Mouse (Mus musculus): ENCODE measurements around the gene Klk1b5. TPM values are rescaled to one million over a fixed set of nuclear protein-coding genes. Genes with fewer than 3 reads are reported as not detected.
A peak's percentile ranks its signal among the peaks of the same experiment; 100 is the strongest.
"Not testable (repeated sequence)": the region's sequence is repeated elsewhere in the genome, so short reads cannot be mapped to it uniquely, and the experiment has no call there.

The Klk1b5 gene
- total RNA-seq (2021): not detected
- long read RNA-seq, experiment 1: 0 reads
- long read RNA-seq, experiment 2: 0 reads

DNA sequence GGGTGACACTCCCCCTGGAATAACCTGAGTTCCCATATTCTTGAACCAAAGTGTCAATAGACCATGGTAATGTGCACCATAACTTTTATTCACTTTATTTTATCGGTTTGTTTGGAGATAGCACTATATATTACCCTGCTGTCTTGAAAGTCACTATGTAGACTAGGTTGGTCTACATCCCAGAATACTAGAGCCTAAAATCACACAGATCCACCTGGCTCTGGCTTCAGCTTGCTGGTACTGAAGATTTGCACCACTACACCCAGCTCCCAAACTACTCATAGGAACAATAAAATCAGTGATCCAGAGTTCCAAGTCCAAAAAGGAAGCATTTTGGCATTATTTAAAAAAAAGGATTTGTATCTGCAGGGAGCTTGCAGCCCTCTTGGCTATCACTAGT is at the start of gene Klk1b5:
Gene Klk1b5, plus strand, starts transcription at position 301 of the 400 bp plus-strand sequence.
- DNase-seq: no peak

DNA sequence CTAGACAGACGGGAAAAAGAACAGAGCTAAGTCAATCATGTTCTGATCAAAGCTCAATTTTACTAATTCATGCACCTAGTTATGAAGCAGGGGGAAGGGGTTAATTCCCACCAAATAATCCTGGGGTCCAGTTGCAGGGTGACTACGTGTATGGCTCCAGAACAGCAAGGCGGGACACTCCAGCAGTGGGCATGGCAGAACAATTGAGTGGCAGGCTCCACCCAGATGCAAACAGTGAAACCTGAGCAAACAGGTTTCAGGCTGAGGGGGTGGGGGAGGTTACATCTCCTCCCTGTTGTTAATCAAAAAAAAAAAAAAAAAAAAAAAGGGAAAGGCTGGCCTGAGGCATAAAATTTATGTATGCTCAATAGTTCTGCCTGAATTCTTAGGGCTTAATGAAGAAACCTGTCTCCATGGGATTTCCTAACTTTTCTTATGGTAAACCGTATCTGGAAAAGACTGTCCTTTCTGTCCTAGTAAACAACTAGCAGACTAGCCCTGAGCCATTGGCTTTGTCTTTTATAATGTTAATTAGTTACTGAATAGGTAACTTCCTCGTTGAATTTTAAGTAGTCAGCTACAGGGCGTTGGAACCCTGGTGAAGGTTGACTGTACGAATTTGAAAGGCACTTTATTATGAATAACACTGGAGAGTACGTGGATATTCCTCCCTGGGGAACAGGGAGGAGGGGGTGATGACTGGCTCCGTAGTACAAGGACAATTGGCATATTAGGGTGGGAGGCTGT is 36.3 kb upstream of the Klk1b5 start:
- DNase-seq: no peak

DNA sequence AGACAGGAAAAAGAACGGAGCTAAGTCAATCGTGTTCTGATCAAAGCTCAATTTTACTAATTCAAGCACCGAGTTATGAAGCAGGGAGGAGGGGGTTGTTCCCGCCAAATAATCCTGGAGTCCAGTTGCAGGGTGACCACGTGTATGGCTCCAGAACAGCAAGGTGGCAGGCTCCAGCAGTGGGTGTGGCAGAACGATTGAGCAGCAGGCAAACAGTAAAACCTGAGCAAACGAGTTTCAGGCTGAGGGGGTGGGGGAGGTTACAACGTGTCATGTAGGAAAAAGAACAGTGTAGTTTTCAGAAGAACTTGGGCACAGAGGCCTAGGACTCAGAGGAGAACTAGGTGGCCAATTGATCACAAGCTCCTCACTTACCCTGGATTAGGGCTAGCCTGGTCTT is 29.2 kb upstream of the Klk1b5 start:
- DNase-seq: not testable (repeated sequence)

DNA sequence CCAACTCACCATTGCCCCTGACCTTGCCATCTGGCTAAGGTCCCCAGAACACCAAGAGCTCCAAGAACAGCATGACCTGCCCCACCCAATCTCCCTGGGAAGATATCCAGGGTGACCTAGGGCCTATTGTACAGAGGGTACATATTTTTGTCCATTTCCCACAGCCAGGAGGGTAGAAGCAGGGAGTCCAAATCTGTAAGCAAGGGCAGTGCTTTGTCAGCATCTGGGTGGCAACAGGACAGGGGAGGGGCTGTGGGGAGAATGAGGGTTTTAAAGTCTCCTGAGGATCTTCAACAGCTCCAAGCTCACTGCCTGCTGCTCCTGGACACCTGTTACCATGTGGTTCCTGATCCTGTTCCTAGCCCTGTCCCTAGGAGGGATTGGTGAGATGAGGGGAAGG is 27.8 kb upstream of the Klk1b5 start, which contains the start of gene Klk1b24:
Gene Klk1b24, plus strand, starts transcription at position 301 of the 400 bp plus-strand sequence.
- not testable (repeated sequence) for DNase-seq

DNA sequence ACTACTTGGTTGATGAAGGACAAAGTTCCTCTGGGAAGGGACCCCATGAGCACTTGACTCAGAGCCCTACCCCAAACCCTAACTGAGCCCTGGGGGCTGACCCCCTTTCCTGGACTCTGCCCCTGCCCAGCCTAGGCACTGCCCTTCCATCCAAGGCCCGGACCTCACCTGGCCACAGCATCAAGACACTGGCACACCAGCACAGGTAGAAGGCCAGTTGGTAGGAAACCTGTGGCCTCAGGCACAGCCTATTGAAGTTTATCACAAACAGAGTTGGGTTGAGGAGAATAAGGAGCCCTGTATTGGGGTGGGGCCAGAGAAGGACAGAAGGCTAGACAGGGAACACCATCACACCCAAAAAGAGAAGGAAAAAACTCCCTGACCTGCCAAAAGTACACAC is 22.3 kb upstream of the Klk1b5 start:
- not testable (repeated sequence) for DNase-seq

DNA sequence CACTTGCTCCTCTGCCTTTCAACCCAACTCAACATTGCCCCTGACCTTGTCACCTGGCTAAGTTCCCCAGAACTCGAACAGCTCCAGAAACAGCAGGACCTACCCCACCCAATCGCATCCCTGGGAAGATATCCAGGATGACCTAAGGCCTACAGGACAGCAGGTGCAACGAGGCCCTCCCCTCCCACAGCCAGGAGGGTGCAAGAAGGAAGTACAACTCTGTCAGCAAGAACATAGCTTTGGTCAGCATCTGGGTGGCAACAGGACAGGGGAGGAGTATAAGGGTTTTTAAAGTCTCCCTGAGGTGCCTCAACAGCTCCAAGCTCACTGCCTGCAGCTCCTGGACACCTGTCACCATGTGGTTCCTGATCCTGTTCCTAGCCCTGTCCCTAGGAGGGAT is 17.9 kb upstream of the Klk1b5 start, which contains the start of gene Klk1b3:
Gene Klk1b3, plus strand, starts transcription at position 301 of the 400 bp plus-strand sequence.
- no peak for DNase-seq

DNA sequence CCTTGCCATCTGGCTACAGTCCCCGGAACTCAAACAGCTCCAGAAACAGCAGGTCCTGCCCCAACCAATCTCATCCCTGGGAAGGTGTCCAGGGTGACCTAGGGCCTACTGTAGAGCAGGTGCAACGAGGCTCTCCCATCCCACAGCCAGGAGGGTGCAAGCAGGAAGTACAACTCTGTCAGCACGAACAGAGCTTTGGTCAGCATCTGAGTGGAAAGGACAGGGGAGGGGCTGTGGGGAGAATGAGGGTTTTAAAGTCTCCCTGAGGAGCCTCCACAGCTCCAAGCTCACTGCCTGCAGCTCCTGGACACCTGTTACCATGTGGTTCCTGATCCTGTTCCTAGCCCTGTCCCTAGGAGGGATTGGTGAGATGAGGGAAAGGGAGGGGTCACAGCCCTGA is 8.6 kb upstream of the Klk1b5 start, which contains the start of gene Klk1b4:
Gene Klk1b4, plus strand, starts transcription at position 301 of the 400 bp plus-strand sequence.
- DNase-seq: not testable (repeated sequence)

DNA sequence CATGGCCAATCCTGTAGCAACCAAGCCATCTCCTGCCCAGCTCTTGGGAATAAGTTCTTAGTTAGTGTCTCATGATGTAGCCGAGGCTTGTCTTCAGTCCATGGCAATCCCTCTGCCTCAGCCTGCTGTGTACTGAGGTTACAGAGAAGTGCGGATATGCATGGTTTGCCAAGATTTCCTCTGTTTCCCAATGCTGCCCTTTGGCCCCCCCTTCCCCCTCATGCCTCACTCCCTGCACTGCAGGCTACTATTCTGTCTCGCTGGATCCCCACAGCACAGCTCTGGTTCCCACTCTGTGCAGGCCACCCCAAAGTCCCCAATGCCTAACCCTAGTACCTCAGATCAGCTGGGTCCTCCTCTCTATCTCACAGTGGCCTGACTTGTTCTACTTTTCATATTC is 7.4 kb upstream of the Klk1b5 start:
- no peak for DNase-seq

DNA sequence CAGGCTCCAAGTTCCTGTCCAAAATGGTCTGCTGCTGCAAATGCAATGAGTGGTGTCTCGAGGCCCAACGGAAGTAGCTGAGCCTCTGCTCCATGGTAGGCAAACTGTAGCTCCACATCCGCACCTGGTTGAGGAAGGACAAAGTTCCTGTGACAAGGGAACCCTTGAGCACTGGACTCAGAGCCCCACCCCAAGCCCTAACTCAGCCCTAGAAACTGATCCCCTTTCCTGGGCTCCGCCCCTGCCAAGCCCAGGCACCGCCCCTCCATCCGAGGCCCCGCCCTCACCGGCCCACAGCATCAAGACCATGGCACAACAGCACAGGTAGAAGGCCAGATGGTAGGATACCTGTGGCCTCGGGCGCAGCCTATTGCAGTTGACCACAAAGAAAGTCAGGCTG is 5.9 kb downstream of the Klk1b5 start:
- not testable (repeated sequence) for DNase-seq

DNA sequence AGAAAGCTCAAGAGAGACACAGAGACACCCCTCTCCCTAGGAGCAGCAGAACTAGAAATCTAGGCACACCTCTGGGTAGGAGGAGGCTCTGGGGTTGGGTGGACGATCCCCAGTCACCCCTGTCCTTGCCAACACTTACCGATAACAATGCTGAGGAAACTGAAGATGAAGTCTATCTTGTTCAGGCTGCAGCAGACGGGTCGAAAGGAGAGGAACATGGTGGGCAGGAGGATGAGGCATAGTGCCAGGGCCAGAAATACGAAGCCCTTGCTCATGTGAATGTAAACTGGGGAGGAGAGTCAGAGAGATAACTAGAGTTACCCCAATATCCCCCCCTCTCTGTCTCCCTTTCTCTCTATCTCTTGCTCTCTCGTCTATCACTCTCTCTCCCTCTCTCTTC is 6.6 kb downstream of the Klk1b5 start:
- not testable (repeated sequence) for DNase-seq

DNA sequence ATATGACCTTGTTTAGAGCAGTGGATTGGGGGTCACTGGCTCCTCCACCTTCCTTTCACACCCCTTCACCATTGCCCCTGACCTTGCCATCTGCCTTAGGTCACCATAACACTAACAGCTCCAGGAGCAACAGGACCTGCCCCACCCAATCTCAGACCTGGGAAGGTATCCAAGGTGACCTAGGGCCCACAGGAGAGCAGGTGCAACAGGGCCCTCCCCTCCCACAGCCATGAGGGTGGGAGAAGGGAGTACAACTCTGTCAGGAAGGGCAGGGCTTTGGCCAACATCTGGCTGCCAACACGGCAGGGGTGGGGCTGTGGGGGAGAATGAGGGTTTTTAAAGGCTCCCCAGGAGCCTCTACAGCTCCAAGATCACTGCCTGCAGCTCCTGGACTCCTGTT is 9.3 kb downstream of the Klk1b5 start, which contains the start of gene Klk1:
Gene Klk1, plus strand, starts transcription at position 285 of the 400 bp plus-strand sequence.
- no peak for DNase-seq

DNA sequence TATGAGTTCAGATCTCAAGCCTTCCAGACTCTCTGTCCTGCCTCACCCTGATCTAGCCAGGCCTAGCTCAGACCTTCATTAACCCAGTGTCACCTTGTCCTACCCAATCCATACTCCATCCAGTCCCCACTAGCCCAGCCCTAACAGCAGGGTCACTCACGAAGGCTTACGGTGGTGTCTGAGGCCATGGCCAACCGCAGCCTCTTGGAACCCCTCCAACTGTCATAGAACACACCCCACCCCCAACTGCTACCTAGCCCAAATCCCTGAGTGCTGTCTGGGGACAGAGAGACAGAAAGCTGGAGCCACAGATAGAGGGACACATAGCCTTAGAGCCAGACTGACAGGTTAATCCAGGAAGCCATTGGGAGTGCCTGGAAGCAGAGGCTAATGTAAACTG is 20.2 kb downstream of the Klk1b5 start, which contains the start of gene Gm36864:
Gene Gm36864, plus strand, starts transcription at position 269 of the 400 bp plus-strand sequence.
- DNase-seq: no peak

DNA sequence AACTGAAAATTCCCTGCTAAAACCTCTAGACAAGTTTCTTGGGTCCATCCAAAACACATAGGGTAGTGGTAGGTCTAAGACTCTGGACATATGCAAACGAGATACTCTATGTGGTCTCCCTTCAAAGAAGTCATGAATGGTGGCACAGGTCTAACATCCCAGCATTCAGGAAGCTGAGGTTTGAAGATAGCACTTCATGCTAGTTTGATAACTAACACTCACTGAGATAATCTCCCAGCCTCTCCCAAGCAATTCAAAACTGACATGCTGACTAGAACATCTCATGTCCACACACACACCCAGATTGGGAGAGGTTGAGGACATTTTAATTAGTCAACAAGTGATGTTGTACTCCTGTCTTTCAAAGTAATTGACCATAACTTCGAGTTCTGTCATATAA is 24.2 kb downstream of the Klk1b5 start:
- DNase-seq: no peak

DNA sequence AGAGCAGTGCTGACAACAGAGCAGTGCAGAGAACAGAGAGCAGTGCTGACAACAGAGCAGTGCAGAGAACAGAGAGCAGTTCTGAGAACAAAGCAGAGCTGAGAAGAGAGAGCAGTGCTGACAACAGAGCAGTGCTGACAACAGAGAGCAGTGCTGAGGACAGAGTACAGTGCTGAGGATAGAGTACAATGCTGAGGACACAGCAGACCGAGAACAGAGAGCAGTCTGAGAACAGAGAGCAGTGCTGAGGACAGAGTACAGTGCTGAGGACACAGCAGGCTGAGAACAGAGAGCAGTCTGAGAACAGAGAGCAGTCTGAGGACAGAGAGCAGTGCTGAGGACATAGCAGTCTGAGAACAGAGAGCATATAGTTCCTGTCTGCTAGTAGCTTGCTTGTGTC is 25.0 kb downstream of the Klk1b5 start:
- no peak for DNase-seq

DNA sequence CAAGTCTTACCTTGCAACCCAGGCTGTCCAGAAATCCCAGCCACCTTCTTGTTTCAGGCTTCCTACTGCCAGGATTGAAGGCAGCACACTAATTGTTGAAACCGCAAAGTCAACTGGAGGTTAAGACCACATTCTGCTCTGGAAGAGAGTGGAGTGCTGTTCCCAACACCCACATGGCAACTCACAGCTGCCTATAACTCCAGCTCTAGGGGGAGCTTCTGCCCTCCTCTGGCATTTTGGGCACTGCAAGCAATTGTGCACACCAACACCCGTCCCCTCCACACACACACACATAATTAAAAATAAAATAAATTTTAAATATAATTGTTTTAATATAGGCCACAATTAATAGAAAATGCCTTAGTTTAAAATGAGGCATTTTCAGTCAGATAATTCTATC is 25.4 kb downstream of the Klk1b5 start:
- no peak for DNase-seq

DNA sequence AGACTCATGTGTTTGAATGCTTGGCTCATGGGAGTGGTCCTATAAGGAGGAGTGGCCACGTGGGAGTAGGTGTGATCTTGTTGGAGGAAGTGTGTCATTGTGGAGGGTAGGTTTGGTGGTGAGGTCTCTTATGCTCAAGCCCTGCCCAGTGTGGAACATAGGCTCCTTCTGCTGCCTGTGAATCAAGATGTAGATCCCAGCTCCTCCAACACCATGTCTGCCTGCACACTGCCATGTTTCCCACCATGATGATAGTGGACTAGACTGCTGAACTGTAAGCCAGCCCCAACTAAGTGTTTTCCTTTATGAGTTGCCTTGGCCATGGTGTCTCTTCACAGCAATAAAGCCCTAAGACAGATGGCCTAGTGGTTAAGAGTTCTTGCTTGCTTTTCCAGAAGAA is 28.3 kb downstream of the Klk1b5 start:
- no peak for DNase-seq

DNA sequence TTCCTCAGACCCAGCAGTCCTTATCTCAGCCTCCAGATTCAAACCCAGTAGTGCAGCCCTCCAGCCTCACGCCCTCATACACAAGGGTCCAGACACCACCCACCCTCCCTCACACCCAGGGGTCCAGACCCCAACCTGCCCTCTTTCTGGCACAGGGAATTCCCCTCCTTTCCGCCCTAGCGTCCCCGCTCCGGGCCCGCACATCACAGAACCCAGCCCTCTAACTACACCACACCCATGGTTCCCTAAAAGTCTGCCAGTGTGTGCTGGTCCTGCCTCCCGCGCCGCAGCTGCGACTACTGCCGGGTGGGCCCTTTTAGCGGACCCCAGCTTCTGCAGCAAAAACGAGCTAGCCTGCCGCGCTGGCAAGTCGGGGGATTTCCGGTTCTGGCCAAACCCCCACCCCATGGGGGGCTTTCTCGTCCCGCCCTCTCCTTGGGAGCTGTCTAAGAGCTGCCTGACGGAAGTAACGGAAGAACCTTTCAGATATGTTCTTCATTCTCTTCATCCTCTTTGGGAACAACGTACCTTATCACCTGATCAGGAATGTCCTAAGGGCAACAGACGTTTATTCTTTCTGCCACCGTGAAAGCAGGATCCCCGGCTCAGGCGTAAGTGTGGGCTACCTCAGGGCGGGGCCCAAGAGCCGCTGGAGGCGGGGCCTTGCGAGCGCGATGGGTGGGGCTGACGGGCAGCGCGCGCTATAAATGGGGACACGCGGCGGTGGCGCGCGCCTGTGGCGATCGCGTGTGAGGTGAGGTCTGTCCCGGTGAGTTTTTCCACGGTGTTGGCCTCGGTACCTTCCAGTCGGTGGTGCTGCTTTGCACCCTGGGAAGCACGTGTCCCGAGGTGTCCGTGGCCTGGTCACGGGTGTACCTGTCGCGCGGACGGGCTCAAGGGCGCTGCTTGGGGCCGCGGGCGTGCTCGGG is 30.6 kb downstream of the Klk1b5 start, which contains the start of the genes 1700028J19Rik and 2410002F23Rik:
Gene 1700028J19Rik, minus strand, starts transcription at position 641 of the 929 bp plus-strand sequence.
Gene 2410002F23Rik, plus strand, starts transcription at position 668 of the 929 bp plus-strand sequence.
- peak; percentile 92 for DNase-seq

DNA sequence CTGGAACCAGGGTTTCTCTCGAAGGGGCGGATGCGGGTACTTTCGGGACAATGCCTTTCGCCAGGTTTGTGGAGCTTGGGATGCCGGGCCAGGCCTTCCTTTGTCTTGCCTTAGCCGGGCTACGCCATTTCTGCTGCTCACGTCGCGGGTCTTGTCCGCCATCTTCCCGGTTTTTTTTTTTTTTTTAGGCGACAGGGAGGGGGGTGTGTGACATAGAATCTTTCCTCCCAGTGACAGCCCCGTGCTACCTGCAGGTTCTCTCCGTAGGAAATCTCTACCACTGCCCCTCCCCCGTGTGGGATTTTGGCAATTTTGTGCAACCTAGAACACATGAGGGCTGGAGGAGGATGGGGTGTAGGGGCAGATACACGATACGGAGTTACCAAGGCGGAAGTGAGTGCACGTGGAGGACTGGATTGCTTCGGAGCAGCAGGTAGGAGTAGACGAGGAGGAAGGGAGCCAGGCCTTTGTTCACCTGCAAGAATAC is 31.3 kb downstream of the Klk1b5 start:
- no peak for DNase-seq

DNA sequence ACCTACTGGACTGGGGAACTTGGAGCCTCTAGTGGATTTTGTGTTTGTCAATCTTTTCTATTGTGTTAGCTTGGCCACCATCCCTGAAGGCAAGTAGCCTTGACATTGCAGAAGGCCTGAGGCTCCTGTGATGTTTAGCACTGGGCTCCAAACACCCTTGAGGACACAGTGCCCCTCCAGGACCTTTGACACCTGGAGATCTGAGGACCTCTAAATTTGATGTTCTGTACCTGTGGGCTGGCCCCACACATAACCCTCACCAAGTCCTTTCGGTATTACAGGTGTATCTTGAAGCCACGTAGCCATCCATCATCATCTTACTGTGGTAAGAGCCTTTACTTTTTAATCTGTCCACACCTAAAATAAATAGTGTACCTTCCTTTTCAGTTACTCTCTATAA is 32.2 kb downstream of the Klk1b5 start:
- no peak for DNase-seq

DNA sequence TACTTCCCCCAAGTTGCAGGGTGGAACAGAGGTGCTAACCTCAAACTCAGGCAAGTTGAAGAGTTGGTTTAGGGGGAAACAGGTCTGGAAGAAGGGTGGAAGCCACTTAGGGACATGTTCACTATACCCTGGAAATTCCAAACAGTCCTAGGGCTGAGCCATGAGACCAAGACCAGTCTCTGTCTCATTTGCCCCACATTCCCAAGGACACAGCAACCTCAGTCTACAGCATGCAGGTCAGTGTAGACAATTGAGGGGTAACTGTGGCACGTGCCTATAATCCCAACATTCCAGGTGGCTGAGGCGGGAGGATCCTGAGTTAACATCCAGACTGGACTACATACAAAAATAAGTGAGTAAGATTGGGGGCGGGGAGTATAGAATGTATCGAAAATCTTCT is 33.5 kb downstream of the Klk1b5 start:
- no peak for DNase-seq

DNA sequence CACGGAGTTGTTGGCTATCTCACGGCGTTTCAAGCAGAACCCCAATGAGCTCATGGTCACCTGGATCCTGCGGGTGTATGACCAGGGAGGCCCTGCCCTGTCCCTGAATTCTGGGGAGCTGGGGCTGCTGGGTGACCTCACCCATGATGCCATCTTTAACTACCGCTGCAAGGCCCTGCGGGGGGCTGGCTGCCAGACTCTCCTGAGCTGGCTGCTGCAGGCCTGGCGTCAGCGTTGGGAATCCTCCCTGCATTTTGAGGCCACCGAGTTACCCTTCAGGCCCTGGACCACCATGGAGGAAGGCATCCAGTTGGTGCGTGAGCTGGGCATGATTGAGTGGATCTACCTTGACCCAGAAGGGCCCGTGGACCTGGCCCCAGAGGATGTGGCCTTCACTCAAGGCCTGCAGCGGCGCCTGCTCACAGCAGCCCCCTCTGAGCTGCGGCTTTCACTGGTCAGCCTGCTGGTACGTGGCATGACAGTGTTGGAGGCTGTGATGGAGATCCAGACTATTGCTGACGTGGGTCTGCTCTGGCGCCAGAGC is 35.1 kb downstream of the Klk1b5 start:
- not testable (repeated sequence) for DNase-seq

DNA sequence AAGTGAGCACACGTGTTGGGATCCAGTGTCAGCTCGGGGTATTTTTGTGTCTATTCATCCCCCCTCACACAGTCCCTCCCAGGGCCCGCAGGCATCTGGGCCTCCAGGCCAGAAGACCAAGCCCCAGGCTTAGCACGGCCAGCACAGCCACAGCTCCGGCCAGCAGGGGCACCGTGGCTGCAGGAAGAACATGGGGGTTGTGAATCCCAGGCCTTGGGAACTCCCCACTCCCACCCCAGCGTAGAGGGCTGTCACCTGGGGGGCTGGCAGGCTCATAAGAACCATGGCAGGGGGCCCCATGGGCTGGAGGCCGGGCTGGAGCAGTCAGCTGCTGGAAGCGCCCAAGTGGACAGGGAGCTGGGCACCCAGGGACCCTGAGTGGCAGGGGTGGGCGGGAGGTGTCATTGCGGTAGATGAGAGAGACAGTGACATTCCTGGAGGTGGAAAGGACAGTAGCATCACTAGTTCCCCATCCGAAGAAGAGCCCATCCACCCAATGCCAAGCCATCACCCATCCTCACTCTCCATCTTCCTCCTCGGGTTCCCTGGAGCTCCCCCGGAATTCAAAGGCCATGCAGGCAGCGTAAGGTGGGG is 37.4 kb downstream of the Klk1b5 start:
- DNase-seq: no peak

All from gastrocnemius, postnatal 10 days (tissue).